Mouse (Mus musculus) kidney, embryonic 14.5 days (tissue): ENCODE data around the gene Olfr110. TPM values are rescaled to one million over a fixed set of nuclear protein-coding genes. Genes with fewer than 3 reads are reported as not detected.
"Not testable (repeated sequence)": the region's sequence is repeated elsewhere in the genome, so short reads cannot be mapped to it uniquely, and the experiment has no call there.

Source experiments
- ATAC-seq: fragments of 200-750 bp; cut with Nextera tagmentation; 2 replicates; pipeline ENCODE4 v1.8.0; 2017; ENCODE audit warnings: moderate number of reproducible peaks, mild to moderate bottlenecking, moderate TSS enrichment, moderate library complexity; ENCODE audit not compliant: low FRiP score, low TSS enrichment
- H3K27ac ChIP-seq: fragments of 300-500 bp; sonication (generic); 2 replicates; pipeline ENCODE4 v1.5.1; 2014; ENCODE audit warnings: low read depth, mild to moderate bottlenecking, low read length, moderate library complexity, mixed read lengths
- H3K27me3 ChIP-seq: fragments of 300-500 bp; sonication (generic); 2 replicates; pipeline ENCODE4 v1.6.1; 2014; ENCODE audit warnings: mild to moderate bottlenecking, low read length; ENCODE audit not compliant: control insufficient read depth, insufficient read depth
- H3K36me3 ChIP-seq: fragments of 300-500 bp; sonication (generic); 2 replicates; pipeline ENCODE4 v1.6.1; 2014; ENCODE audit warnings: low read length, mixed read lengths; ENCODE audit not compliant: control insufficient read depth, insufficient read depth
- H3K4me1 ChIP-seq: fragments of 300-500 bp; sonication (generic); 2 replicates; pipeline ENCODE4 v1.6.1; 2014; ENCODE audit warnings: low read length, mixed read lengths; ENCODE audit not compliant: control insufficient read depth, insufficient read depth
- H3K4me2 ChIP-seq: fragments of 300-500 bp; sonication (generic); replicated peaks from 2 replicates; pipeline ENCODE4 v1.6.1; 2014; ENCODE audit warnings: low read depth, mild to moderate bottlenecking, low read length
- H3K4me3 ChIP-seq: fragments of 300-500 bp; sonication (generic); 2 replicates; pipeline ENCODE4 v1.5.1; 2014; ENCODE audit warnings: mild to moderate bottlenecking, low read length
- H3K9ac ChIP-seq: fragments of 300-500 bp; sonication (generic); 2 replicates; pipeline ENCODE4 v1.6.1; 2014; ENCODE audit warnings: low read depth, mild to moderate bottlenecking, low read length, moderate library complexity
- H3K9me3 ChIP-seq: fragments of 300-500 bp; sonication (generic); 2 replicates; pipeline ENCODE4 v1.6.1; 2016; ENCODE audit warnings: low read length; ENCODE audit not compliant: control insufficient read depth
- WGBS: fragments of 180-500 bp; shearing (Covaris S2); extraction: QIAGEN DNeasy Blood & Tissue Kit; methylation state at CpG from one replicate; pipeline ENCODE4 v1.1.7; 2014; 5-methylcytosine and 5-hydroxymethylcytosine counted together
- polyA plus RNA-seq: library from polyadenylated mRNA; unstranded; fragments of >200 nt; fragmentation: Nextera tagmentation; extraction: Ambion mirVana; gene quantifications from 2 replicates; pipeline ENCODE4 v1.2.1, GENCODE M21; 2014

Olfr110 gene
- polyA plus RNA-seq: not detected in 2 replicates

- WGBS: 62% methylated on average over 1 of the region's 1 CpGs
- ATAC-seq: no peak
Observed at GRCm38 (mm10) chr17:37491930-37492518, at the start of gene Olfr110. Gene Olfr110, plus strand, starts transcription at chr17:37492468.

GRCm38 (mm10) chr17:37445180-37445579 lies 47.1 kb upstream of the Olfr110 start, which contains the start of gene Olfr108:
Gene Olfr108, plus strand, starts transcription at chr17:37445480.
- no peaks in the 10 kb centered on the region for H3K4me1 ChIP-seq
- H3K4me3 ChIP-seq: no peak within 1 kb of the TSS
- H3K9me3 ChIP-seq: no peaks in the 10 kb centered on the region
- no peaks in the 10 kb centered on the region for H3K27me3 ChIP-seq
- no peak within 1 kb of the TSS for H3K27ac ChIP-seq
- H3K9ac ChIP-seq: no peak within 1 kb of the TSS
- no peak for ATAC-seq
- WGBS: 73% methylated on average over 1 of the region's 1 CpGs
- no peaks in the 10 kb centered on the region for H3K36me3 ChIP-seq
- H3K4me2 ChIP-seq: no peak within 1 kb of the TSS

More at GRCm38 (mm10) chr17:37491930-37492518, at the start of gene Olfr110:
- no peaks in the 10 kb centered on the region for H3K4me1 ChIP-seq
- no peaks in the 10 kb centered on the region for H3K36me3 ChIP-seq
- H3K27ac ChIP-seq: no peak within 1 kb of the TSS
- no peak within 1 kb of the TSS for H3K4me3 ChIP-seq
- H3K27me3 ChIP-seq: no peaks in the 10 kb centered on the region
- no peaks in the 10 kb centered on the region for H3K9me3 ChIP-seq
- H3K4me2 ChIP-seq: no peak within 1 kb of the TSS
- H3K9ac ChIP-seq: no peak within 1 kb of the TSS

DNA sequence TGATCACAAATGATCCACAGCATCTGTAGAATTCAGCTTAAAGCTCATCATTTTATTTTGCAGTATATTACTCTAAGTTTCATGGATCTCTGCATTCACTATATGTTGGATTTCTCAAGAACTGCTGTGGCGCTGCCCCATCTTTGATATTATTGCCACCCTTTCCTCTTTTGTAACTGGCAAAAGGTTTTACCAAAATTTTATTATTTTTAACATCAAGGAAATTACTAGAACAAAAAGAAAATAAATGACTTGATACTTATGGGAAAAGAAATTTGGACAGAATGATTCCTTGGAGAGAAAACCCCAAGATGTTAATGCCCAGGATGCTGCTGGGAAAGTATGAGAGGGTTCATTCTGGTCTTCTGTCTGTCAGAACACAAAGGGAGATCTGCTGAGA lies 33.7 kb upstream of the Olfr110 start, which contains the start of gene Olfr109:
Gene Olfr109 (plus strand): TSS at position 301 of the 400 bp plus-strand sequence.
- Histone ChIP-seq H3K27me3 (no peaks in the 10 kb centered on the region), H3K9ac (no peak within 1 kb of the TSS), H3K36me3 (no peaks in the 10 kb centered on the region), H3K4me2 (no peak within 1 kb of the TSS), H3K4me1 (no peaks in the 10 kb centered on the region), H3K27ac (no peak within 1 kb of the TSS), H3K9me3 (no peaks in the 10 kb centered on the region), H3K4me3 (no peak within 1 kb of the TSS)
- ATAC-seq: no peak
- 90% methylated on average over 1 of the region's 1 CpGs for WGBS

DNA sequence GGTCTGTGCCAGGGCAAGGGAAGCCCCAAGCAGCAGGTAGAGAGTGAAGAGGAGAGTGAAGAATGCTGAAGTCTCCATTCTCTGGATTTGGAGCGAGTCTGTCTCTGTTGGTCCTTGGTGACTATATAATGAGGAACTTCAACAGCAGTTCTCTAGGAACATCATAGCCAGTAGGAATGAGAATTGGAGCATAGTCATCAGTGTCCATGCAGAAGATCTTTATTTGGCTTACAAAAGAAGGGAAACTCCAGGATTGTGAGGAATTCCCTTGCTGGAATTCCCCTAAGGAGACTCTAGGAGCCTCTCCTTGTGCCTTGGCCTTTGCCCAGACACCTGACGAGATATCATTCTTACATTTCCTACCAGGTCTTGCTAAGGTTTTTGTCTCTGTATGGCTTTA lies 8.8 kb upstream of the Olfr110 start, which contains the start of gene H2-M2:
Gene H2-M2 (minus strand): TSS at position 101 of the 400 bp plus-strand sequence.
- no peak within 1 kb of the TSS for H3K27ac ChIP-seq
- H3K9ac ChIP-seq: no peak within 1 kb of the TSS
- no peak for ATAC-seq
- H3K4me1 ChIP-seq: no peaks in the 10 kb centered on the region
- WGBS: 82% methylated on average over 2 of the region's 2 CpGs
- H3K4me2 ChIP-seq: no peak within 1 kb of the TSS
- H3K4me3 ChIP-seq: no peak within 1 kb of the TSS
- H3K27me3 ChIP-seq: no peaks in the 10 kb centered on the region
- no peaks in the 10 kb centered on the region for H3K9me3 ChIP-seq
- no peaks in the 10 kb centered on the region for H3K36me3 ChIP-seq

GRCm38 (mm10) chr17:37507730-37508129 lies 15.5 kb downstream of the Olfr110 start, which contains the start of gene Olfr111:
Gene Olfr111, plus strand, starts transcription at chr17:37508030.
- 91% methylated on average over 4 of the region's 4 CpGs for WGBS
- Histone ChIP-seq H3K4me2 (no peak within 1 kb of the TSS), H3K9ac (no peak within 1 kb of the TSS)

DNA sequence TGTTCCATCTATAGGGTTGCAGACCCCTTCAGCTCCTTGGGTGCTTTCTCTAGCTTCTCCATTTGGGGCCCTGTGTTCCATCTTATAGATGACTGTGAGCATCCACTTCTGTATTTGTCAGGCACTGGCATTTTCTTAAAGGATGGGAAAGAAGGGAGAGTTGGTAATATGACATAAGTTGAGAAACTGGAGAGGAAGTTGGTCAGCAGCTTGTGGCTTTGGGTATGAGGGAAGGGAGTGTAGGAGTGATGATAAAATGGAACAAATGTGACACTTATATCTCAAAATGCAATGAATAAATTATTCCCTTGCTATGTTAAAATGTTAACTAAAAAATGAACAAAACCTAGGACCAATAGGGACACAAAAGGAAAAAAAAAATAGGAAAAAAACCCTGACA lies 32.3 kb downstream of the Olfr110 start:
- H3K9ac ChIP-seq, H3K4me1 ChIP-seq, ATAC-seq, H3K27me3 ChIP-seq, H3K27ac ChIP-seq, H3K4me2 ChIP-seq, H3K36me3 ChIP-seq, H3K9me3 ChIP-seq, H3K4me3 ChIP-seq: not testable (repeated sequence)

More at GRCm38 (mm10) chr17:37507730-37508129, 15.5 kb downstream of the Olfr110 start, which contains the start of gene Olfr111:
- no peaks in the 10 kb centered on the region for H3K27me3 ChIP-seq
- H3K36me3 ChIP-seq: no peaks in the 10 kb centered on the region
- H3K9me3 ChIP-seq: no peaks in the 10 kb centered on the region
- H3K4me3 ChIP-seq: no peak within 1 kb of the TSS
- H3K27ac ChIP-seq: no peak within 1 kb of the TSS
- ATAC-seq: no peak
- no peaks in the 10 kb centered on the region for H3K4me1 ChIP-seq

DNA sequence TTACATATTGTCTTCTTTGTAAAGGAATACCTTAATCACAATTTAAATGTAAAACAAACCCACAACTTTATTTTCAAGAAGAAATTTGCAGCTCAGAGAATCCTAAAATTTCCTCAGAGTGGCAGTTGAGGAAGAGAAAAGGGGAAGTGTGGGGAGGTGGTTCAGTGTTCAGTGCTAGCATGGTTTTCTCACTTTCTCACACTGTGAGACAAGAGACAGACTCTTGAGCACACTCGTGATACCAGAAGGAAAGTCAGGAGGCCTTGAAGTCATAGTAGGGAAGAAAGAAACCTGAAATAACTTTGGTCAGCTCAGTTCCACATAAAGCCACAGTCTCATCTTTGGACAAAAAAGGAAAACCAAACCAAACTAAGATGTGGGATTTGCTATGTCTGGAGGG lies 33.2 kb downstream of the Olfr110 start:
- not testable (repeated sequence) for H3K36me3 ChIP-seq, H3K4me2 ChIP-seq, ATAC-seq, H3K4me3 ChIP-seq, H3K27ac ChIP-seq, H3K9ac ChIP-seq, H3K4me1 ChIP-seq, H3K27me3 ChIP-seq, H3K9me3 ChIP-seq
- WGBS: 75% methylated on average over 1 of the region's 1 CpGs

DNA sequence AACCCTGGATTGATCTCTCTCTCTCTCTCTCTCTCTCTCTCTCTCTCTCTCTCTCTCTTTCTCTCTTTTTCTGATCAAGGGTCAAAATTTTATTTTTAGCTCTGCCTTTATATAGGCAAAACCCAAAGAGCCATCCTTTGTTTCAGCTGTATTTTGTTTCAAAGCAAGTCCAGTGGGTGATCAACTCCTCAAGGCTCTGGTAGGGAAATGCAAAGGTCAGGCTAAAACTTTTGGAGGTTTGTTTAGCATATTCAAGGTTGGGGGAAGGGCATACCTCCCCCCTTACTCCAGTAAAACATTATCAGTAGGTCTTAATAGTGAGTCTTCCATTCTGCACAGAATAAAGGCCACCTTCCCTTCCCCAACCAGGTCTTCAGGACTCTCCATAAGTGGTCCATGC lies 42.9 kb downstream of the Olfr110 start:
- H3K27me3 ChIP-seq: no peaks in the 10 kb centered on the region
- no peak overlapping the region for H3K4me2 ChIP-seq
- no peak overlapping the region for H3K4me3 ChIP-seq
- no peak for ATAC-seq
- H3K36me3 ChIP-seq: no peaks in the 10 kb centered on the region
- no peak overlapping the region for H3K9ac ChIP-seq
- no peaks in the 10 kb centered on the region for H3K9me3 ChIP-seq
- no peaks in the 10 kb centered on the region for H3K4me1 ChIP-seq
- H3K27ac ChIP-seq: no peak overlapping the region

GRCm38 (mm10) chr17:37538416-37538815 lies 46.1 kb downstream of the Olfr110 start:
- 72% methylated on average over 1 of the region's 1 CpGs for WGBS
- H3K4me1 ChIP-seq, H3K27ac ChIP-seq, H3K27me3 ChIP-seq, ATAC-seq, H3K36me3 ChIP-seq, H3K4me3 ChIP-seq, H3K4me2 ChIP-seq, H3K9ac ChIP-seq, H3K9me3 ChIP-seq: not testable (repeated sequence)
